Mouse (Mus musculus): Measurements from ENCODE around the gene Ntn4. TPM values are rescaled to one million over a fixed set of nuclear protein-coding genes. Genes with fewer than 3 reads are reported as not detected.

The Ntn4 gene
- 13.1 and 26.4 TPM in 2 replicates for total RNA-seq (2014; rRNA removed)
- 0.99 and 1.2 TPM in 2 replicates for polyA plus RNA-seq (2015; fragmentation: Nextera tagmentation; extraction: Ambion mirVana)

DNA sequence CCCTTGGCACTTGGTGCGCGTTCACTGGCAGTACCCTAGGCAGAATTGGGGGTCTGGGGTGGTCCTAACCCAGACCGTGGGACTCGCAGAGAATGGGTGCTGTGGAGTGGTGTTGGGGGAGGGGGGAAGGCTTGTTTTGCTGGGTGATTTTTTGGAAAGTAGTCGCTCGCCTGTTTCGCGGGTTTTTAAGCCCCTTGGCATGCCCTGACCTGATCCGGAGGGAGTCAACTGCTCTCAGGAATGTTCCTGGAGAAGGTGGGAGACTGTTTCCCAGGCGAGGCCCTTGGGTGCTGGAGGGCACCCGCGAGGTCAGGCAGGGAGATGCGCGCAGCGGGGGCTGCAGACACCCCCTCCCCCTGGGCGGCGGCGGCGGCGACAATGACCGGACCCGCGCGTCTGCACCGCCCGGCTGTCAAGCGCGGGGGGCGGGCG lies at the start of gene Ntn4:
Gene Ntn4, plus strand, starts transcription at position 161 of the 432 bp plus-strand sequence.
- DNase-seq (ENCODE audit: low spot score) (no peak), ATAC-seq (peak; percentile 8; the same call in 1 of the 2 replicates)

DNA sequence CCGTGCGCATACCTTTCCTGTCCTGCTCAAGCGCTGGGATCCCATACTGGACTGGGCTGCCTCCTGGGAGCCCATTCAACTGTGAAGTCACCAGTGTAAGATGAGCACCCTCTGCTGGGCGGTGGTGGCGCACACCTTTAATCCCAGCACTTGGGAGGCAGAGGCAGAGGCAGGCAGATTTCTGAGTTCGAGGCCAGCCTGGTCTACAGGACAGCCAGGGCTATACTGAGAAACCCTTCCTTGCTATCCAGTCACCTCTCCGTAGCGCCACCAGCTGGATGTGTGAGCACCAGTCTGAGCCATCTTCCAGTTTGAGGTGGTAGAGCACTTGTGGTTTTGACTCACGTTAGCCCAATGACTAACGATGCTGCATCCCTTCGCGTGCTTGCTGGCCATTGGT lies 48.0 kb upstream of the Ntn4 start:
- WGBS = 59% methylated on average over 12 of the region's 12 CpGs
- peaks cover 10% of the 10 kb centered on the region; the same call in 1 of the 2 replicates for H3K4me1 ChIP-seq (ENCODE audit: insufficient read depth, low read length)
- H3K9ac ChIP-seq (replicated peaks; ENCODE audit: low read length) = no peak overlapping the region
- no peak overlapping the region for H3K27ac ChIP-seq
- H3K9me3 ChIP-seq (ENCODE audit: low read length) = no peaks in the 10 kb centered on the region
- no peak overlapping the region for H3K4me2 ChIP-seq (ENCODE audit: low read depth, low read length)
- ATAC-seq = no peak
- H3K36me3 ChIP-seq (ENCODE audit: insufficient read depth, low read length) = no peaks in the 10 kb centered on the region; the same call in 1 of the 2 replicates
- DNase-seq (ENCODE audit: low spot score) = no peak
- peak; percentile 35 for TF ChIP-seq CTCF (IDR thresholded peaks at IDR 0.05; ENCODE audit: low read depth)
- H3K27me3 ChIP-seq (ENCODE audit: insufficient read depth, low read length) = no peaks in the 10 kb centered on the region
- H3K4me3 ChIP-seq (ENCODE audit: low read length) = no peak overlapping the region

More for the DNA sequence above, at the start of gene Ntn4:
- H3K27ac ChIP-seq = peak within 1 kb of the TSS; percentile 76
- no peaks in the 10 kb centered on the region for H3K9me3 ChIP-seq (ENCODE audit: low read length)
- H3K4me3 ChIP-seq (ENCODE audit: low read length) = peak within 1 kb of the TSS; percentile 69
- no peaks in the 10 kb centered on the region for H3K36me3 ChIP-seq (ENCODE audit: insufficient read depth, low read length)
- H3K4me1 ChIP-seq (ENCODE audit: insufficient read depth, low read length) = 0 out of 2 replicates have a peak, but pooled peaks cover 4% of the 10 kb centered on the region
- H3K9ac ChIP-seq (replicated peaks; ENCODE audit: low read length) = peak within 1 kb of the TSS; percentile 73
- 3% methylated on average over 15 of the region's 30 CpGs for WGBS
- no peaks in the 10 kb centered on the region for H3K27me3 ChIP-seq (ENCODE audit: insufficient read depth, low read length)
- TF ChIP-seq CTCF (IDR thresholded peaks at IDR 0.05; ENCODE audit: low read depth) = no peak
- H3K4me2 ChIP-seq (ENCODE audit: low read depth, low read length) = peak within 1 kb of the TSS; percentile 94

DNA sequence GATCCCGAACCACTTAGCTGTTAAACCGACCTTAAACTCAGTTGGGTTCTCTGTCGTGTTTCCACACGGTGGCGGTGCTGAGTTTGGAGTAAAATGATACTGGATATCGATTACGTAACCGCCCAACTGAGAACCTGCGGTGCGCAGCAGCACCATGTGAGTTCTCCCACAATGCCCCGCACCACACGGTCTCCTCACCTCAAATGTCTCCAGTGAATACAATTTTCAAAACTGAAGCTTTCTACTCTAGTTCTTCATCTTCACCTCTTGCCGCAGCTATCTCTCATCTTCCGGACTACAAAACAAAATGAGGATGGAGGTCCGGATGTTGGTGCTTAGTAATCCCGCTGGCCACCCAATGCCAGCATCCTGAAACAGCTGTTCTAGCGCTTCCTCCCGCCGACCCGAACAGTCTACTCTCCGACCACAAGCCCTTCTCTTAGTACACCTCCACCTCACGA lies 46.4 kb upstream of the Ntn4 start:
- peak overlapping the region; percentile 52 for H3K9ac ChIP-seq (replicated peaks; ENCODE audit: low read length)
- H3K27ac ChIP-seq = 0 out of 2 replicates have a peak overlapping the region, but pooled peaks have one; percentile 36
- H3K27me3 ChIP-seq (ENCODE audit: insufficient read depth, low read length) = no peaks in the 10 kb centered on the region
- H3K4me3 ChIP-seq (ENCODE audit: low read length) = peak overlapping the region; percentile 45
- H3K4me1 ChIP-seq (ENCODE audit: insufficient read depth, low read length) = no peaks in the 10 kb centered on the region
- 2% methylated on average over 22 of the region's 22 CpGs for whole genome bisulfite sequencing
- ATAC-seq = peak; percentile 82
- H3K9me3 ChIP-seq (ENCODE audit: low read length) = no peaks in the 10 kb centered on the region
- no peaks in the 10 kb centered on the region for H3K36me3 ChIP-seq (ENCODE audit: insufficient read depth, low read length)
- H3K4me2 ChIP-seq (ENCODE audit: low read depth, low read length) = peak overlapping the region; percentile 82
- peak; percentile 88 for TF ChIP-seq CTCF (IDR thresholded peaks at IDR 0.05; ENCODE audit: low read depth)
- peak; percentile 95 for DNase-seq (ENCODE audit: low spot score)

DNA sequence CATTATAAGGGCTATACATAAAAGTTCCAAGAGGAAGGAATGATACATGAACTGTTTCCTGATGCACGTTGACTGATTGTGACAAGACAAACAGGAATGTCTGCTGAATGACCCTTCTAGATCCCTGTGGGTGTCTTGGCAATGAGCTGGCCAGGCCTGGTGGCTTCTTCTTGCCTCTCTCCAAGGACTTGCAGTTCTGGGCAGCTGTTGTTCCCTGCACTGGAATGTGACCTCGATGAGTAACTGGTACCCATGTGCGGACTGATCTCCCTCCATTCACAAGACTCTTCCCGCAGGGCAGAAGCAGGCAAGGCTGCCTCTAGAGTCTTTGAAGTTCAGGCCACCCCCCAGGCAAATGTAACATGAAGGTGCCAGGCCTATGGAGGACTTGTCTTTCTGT lies 44.6 kb upstream of the Ntn4 start:
- Histone ChIP-seq H3K9ac (replicated peaks; ENCODE audit: low read length) (no peak overlapping the region), H3K36me3 (ENCODE audit: insufficient read depth, low read length) (no peaks in the 10 kb centered on the region), H3K4me2 (ENCODE audit: low read depth, low read length) (no peak overlapping the region), H3K4me3 (ENCODE audit: low read length) (no peak overlapping the region), H3K27ac (no peak overlapping the region), H3K9me3 (ENCODE audit: low read length) (no peaks in the 10 kb centered on the region), H3K4me1 (ENCODE audit: insufficient read depth, low read length) (no peaks in the 10 kb centered on the region), H3K27me3 (ENCODE audit: insufficient read depth, low read length) (no peaks in the 10 kb centered on the region)
- ATAC-seq = no peak
- no peak for DNase-seq (ENCODE audit: low spot score)
- TF ChIP-seq CTCF (IDR thresholded peaks at IDR 0.05; ENCODE audit: low read depth) = no peak
- WGBS = 68% methylated on average over 4 of the region's 4 CpGs

DNA sequence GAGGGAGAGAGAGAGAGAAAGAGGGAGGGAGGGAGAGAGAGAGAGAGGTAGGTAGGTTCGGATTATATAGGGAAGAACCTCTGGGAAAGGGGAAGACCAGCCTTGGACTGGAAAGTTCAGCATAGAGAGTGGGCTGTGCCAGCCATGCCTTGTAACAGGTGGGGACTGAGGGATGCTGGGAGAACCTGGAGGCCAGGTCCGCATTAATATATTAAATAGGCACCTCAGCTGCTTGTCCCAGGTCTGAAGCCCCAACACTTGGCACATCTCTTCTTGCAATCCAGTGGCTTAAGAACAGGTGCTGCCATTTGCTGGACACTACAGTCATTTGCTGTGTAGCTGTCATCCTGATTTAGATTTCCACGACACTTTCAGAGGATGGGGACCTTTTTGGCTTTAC lies 43.8 kb upstream of the Ntn4 start:
- H3K4me1 ChIP-seq (ENCODE audit: insufficient read depth, low read length) = no peaks in the 10 kb centered on the region
- H3K4me2 ChIP-seq (ENCODE audit: low read depth, low read length) = no peak overlapping the region
- H3K27ac ChIP-seq = no peak overlapping the region
- 78% methylated on average over 3 of the region's 3 CpGs for WGBS
- no peak for TF ChIP-seq CTCF (IDR thresholded peaks at IDR 0.05; ENCODE audit: low read depth)
- no peaks in the 10 kb centered on the region for H3K9me3 ChIP-seq (ENCODE audit: low read length)
- no peak overlapping the region for H3K9ac ChIP-seq (replicated peaks; ENCODE audit: low read length)
- no peak for DNase-seq (ENCODE audit: low spot score)
- H3K36me3 ChIP-seq (ENCODE audit: insufficient read depth, low read length) = no peaks in the 10 kb centered on the region
- no peaks in the 10 kb centered on the region for H3K27me3 ChIP-seq (ENCODE audit: insufficient read depth, low read length)
- no peak for ATAC-seq
- no peak overlapping the region for H3K4me3 ChIP-seq (ENCODE audit: low read length)

DNA sequence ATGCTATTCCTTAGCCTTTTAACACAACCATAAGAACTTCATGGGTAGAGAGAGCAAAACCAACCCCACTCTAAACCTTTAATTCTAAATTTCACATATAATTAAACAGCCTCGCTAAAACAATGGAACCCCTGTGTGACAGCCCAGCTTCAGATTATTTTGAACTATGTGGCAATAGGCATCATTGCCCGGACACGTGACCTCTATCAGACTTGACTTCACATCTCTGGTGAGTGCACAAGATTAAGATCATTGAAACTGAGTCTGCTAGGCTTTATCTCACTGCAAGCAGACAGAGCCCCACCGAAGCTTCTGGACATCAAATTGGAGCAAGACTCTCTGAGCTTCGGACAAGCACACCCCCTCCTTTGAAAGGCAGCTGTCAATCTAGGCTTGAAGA lies 38.2 kb upstream of the Ntn4 start:
- ATAC-seq = no peak
- Histone ChIP-seq H3K4me3 (ENCODE audit: low read length) (no peak overlapping the region), H3K4me2 (ENCODE audit: low read depth, low read length) (no peak overlapping the region), H3K27me3 (ENCODE audit: insufficient read depth, low read length) (no peaks in the 10 kb centered on the region), H3K9ac (replicated peaks; ENCODE audit: low read length) (no peak overlapping the region), H3K27ac (no peak overlapping the region), H3K36me3 (ENCODE audit: insufficient read depth, low read length) (no peaks in the 10 kb centered on the region), H3K4me1 (ENCODE audit: insufficient read depth, low read length) (no peaks in the 10 kb centered on the region), H3K9me3 (ENCODE audit: low read length) (no peaks in the 10 kb centered on the region)
- DNase-seq (ENCODE audit: low spot score) = no peak
- no peak for TF ChIP-seq CTCF (IDR thresholded peaks at IDR 0.05; ENCODE audit: low read depth)
- 70% methylated on average over 5 of the region's 5 CpGs for WGBS

DNA sequence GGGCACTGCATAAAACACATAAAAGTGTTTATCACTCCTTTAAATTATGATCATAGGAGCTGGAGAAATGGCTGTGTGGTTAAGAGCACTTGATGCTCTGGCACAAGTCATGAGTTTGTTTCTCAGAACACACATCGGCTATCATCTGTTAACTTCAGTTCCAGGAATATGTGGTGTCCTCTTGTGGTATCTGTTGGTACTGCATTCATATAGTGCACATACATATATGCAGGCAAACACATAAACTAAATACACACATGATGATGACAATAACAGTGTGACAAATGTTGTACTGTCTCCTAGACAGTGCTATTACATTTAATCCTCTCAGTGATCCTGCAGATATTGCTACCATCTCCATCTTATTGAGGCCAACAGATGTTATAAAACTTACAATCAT lies 37.2 kb upstream of the Ntn4 start:
- DNase-seq (ENCODE audit: low spot score) = no peak
- ATAC-seq = no peak
- Histone ChIP-seq H3K4me2 (ENCODE audit: low read depth, low read length) (no peak overlapping the region), H3K4me1 (ENCODE audit: insufficient read depth, low read length) (no peaks in the 10 kb centered on the region), H3K27ac (no peak overlapping the region), H3K9ac (replicated peaks; ENCODE audit: low read length) (no peak overlapping the region), H3K27me3 (ENCODE audit: insufficient read depth, low read length) (no peaks in the 10 kb centered on the region), H3K4me3 (ENCODE audit: low read length) (no peak overlapping the region), H3K36me3 (ENCODE audit: insufficient read depth, low read length) (no peaks in the 10 kb centered on the region), H3K9me3 (ENCODE audit: low read length) (no peaks in the 10 kb centered on the region)
- 95% methylated on average over 1 of the region's 1 CpGs for WGBS
- TF ChIP-seq CTCF (IDR thresholded peaks at IDR 0.05; ENCODE audit: low read depth) = peak; percentile 44
